Mouse (Mus musculus): ENCODE data around the gene Prrc2a.
A peak's percentile ranks its signal among the peaks of the same experiment; 100 is the strongest.
"Not testable (repeated sequence)": the region's sequence is repeated elsewhere in the genome, so short reads cannot be mapped to it uniquely, and the experiment has no call there.

The Prrc2a gene

GRCm38 (mm10) chr17:35133517-35133916, 31.2 kb downstream of the Prrc2a start:
- no peak for DNase-seq (ENCODE audit: low spot score in 2 of 2)

DNA sequence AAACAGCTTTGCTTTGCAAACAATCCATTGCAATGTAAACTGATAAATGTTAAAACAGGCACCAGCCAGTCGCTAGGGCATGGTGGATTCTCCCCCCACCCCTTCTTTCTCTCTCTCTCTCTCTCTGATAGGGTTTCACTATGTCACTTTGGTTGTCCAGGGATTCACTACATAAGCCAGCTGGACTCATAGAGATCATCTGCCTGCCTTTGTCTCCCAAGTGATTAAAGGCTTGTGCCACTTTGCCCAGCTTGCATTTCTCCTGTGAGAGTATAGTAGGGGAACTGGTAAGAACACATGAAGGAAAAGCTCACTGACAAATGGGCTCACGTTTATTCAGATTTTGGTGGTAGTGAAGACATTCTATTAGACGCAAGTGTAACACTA, 32.5 kb downstream of the Prrc2a start:
- no peak for DNase-seq (ENCODE audit: low spot score in 2 of 2)

DNA sequence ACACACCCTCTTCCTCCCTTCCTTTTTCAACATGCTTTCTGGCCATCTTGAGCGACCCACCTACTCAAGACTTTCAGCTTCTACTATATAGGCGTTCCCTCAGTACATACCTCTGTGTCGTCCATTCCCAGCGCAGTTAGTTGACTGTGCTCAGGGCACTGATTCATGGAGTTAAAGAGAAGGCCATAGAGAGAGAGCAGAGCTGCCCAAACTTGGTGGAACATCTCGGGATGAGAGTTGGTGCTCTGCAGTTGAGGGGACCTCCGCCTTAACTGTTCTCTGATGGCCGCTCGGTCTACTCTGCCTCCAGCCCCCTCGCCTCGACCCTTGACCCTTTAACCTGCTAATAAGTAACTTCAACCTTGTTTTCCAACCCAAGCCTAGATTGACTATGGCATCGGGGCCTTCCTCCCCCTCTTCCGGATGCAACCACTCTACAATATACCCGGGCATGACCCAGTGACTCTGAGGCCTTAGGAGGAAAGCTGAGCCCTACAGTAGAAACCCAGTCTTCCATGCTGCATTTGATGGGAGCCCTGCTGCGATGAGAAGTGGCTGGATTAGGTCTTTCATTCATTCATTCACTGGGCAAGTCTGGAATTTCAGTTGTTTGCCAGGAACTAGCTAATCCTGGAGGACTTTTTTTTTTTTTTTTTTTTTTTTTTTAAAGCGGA, 33.1 kb downstream of the Prrc2a start, which contains the start of gene Apom:
Gene Apom, minus strand, starts transcription at position 551 of the 674 bp plus-strand sequence.
- DNase-seq (ENCODE audit: low spot score in 2 of 2): no peak

- no peak for DNase-seq (ENCODE audit: low spot score in 2 of 2)
Observed at GRCm38 (mm10) chr17:35131038-35131437, 33.7 kb downstream of the Prrc2a start.

GRCm38 (mm10) chr17:35128996-35129395, 35.7 kb downstream of the Prrc2a start:
- DNase-seq (ENCODE audit: low spot score in 2 of 2): no peak

DNA sequence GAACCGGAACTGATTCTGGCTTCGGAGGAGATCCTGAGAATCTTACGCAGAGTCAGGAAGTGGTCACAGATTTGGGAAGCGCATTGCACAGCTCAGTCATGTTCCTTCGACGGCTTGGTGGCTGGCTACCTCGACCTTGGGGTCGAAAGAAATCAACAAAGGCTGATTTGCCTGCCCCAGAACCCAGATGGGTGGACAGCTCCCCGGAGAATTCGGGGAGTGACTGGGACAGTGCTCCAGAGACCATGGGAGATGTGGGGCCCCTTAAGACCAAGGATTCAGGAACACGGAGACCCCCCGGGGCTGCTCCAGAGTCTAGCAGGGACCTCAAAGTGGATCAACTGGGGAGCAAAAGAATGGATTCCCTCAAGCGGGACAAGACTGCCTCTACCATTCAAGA, 37.7 kb downstream of the Prrc2a start:
- DNase-seq (ENCODE audit: low spot score in 2 of 2): no peak

DNA sequence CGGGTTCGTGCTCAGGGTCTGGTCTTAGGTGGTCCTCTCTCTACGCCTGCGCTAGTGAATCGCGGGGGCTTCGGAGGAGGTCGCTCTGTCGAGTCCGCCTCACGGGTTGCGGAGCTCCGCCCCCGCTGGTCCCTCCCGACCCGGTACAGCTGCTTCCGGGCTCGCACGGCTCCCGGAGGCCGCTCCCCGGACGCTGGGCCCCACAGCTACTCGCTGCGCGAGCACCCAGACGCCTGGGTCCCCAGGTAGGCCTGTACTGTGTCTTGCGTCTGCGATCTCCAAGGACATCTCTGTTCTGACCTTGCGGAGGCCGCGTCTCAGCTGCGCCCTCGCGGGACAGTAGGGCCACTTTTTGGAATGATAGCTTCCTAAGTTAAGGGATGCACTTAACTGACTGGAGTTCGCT, 38.5 kb downstream of the Prrc2a start, which contains the start of gene D17H6S53E:
Gene D17H6S53E, plus strand, starts transcription at position 168 of the 406 bp plus-strand sequence.
- DNase-seq (ENCODE audit: low spot score in 2 of 2): peak in 1 of 2 experiments; percentile 73

DNA sequence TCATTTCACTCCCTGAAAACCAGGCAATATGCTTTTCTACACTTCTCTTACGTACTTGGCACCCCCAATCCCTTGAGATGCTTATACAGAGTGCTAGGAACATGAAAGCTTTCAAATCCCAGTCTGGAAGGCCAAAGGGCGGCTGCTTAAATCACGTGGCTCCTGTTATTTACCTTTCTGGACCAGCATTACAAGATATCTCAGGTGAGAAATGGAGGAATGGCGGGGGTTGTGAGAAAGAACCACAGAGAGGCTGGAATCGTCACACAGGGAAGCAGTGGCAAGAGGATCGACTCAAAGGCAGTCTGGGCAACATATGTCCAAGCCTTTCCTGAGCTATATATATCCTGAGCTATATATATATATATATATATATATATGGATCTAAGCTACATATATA, 39.1 kb downstream of the Prrc2a start:
- DNase-seq (ENCODE audit: low spot score in 2 of 2): no peak

DNA sequence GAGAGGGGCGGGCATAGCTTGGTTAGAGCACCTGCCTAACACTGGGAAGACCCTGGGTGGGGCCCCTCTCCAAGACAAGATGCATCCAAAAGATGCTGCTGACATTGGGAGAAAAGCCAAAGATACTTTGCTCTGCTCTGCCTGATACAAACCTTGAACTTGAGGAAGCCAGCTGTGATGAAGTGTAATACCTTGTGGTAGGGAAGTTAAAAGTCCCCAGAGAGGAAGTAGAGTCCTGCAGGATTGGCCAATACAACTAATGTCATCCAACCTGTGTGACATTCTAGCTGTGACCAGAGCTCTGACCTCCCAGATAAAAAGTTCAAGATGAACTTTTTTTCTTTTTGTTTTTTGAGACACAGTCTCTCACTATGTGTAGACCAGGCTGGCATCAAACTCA, 39.6 kb downstream of the Prrc2a start:
- no peak for DNase-seq (ENCODE audit: low spot score in 2 of 2)

DNA sequence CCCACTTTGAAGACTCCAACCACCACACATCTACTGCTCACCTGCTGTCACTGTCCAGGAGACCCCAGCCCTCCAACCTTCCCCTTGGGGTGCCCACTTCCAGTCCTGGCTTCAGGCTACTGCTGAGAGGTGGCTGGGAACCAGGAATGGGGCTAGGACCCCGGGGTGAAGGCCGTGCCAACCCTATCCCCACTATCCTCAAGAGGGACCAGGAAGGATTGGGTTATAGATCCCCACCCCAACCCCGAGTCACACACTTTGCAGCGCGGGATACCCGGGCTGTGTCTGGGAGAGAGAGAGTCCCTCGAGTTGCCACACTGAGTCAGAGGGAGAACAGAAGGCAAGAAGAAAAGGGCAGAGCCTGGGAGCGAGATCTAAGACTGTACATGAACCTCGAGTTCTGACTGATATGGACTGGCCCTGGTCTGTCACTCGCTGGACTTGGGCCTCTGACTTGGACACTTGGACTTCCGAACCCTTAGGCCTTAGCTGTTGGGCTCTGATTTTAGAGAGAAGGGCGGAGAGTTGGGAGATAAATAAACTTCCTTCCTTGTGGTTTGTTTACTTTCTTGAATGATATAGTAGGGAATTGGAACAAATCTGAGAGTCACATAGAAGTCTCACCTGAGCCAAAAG, 40.3 kb downstream of the Prrc2a start:
- DNase-seq (ENCODE audit: low spot score in 2 of 2): not testable (repeated sequence)

- DNase-seq (ENCODE audit: low spot score in 2 of 2): not testable (repeated sequence)
Observed at GRCm38 (mm10) chr17:35123287-35123686, 41.4 kb downstream of the Prrc2a start.

DNA sequence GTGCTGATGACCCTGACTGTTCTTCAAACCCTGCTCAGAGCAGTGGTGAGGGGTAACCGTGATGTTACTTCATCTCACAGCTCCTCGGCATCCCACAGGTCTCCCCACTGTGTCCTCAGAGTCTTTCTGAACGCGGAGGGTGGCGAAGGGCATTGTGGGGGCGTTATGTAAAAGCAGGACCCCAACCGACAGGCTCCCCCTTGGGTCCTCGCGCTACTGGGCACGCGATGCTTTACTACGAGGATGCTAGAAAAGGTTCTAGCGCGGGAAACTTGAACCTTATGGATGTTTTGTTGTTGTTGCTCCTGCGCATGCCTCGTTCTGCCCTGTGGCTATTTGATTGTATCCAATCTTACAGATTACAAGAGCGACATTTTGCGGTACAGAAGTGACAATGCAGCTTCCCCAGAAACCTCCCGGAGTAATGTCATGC, 42.8 kb downstream of the Prrc2a start, which contains the start of gene Csnk2b:
Gene Csnk2b, minus strand, starts transcription at position 183 of the 433 bp plus-strand sequence.
- DNase-seq (ENCODE audit: low spot score in 2 of 2): peak; percentile 57 to 71

GRCm38 (mm10) chr17:35121143-35121799, 43.4 kb downstream of the Prrc2a start, which contains the start of gene Gpank1:
Gpank1 (plus strand) TSS chr17:35121455.
- DNase-seq (ENCODE audit: low spot score in 2 of 2): peak; percentile 97 to 98

GRCm38 (mm10) chr17:35120745-35121142, 44.0 kb downstream of the Prrc2a start:
- no peak for DNase-seq (ENCODE audit: low spot score in 2 of 2)

DNA sequence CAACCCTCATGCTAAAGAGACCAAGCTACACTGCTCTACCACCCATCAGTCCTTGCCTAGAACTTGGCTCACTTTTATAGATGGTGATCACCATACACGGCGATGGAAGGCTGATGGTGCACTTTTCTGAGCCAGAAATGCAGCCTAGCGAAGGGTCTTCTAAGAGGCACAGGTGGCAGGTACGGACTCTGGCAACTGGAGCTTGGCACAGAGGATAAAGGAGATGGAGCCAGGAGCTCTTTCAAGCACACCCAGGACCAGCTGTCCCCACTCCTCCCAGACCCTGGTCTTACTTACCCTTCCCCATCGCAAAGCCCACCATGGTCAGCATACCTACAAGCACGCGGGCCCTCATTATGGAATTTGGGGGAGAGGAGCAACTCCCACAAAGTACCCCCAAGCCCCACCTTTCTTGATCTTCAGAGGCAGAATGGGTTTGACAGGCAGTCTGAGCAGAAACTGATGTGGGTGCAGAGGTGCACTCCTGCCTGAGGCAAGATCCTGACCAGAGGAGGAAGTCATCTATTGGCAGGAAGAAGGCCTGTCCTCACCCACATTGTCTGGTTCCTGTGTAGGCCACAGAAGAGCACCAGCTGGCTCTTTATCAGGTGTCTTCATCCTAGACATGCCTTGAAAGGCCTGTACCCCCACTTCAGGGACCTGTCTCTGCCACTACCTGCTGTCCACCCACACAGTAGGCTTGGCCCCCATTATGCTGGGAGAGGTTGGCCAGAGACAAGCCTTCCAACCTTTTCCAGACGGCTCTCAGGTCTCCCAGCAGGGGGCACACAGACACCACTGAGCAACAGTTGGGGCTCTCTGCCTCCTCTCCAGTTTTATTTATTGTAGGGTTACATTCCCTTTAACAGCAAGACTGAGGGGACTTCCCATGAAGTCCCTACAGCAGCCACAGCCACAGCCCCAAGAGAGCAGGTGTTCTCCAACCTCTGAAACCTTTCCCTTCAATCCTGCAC, 49.4 kb downstream of the Prrc2a start, which contains the start of gene Ly6g5b:
Gene Ly6g5b, minus strand, starts transcription at position 383 of the 974 bp plus-strand sequence.
- DNase-seq (ENCODE audit: low spot score in 2 of 2): no peak

GRCm38 (mm10) chr17:35111774-35112173, 52.9 kb downstream of the Prrc2a start:
- DNase-seq (ENCODE audit: low spot score in 2 of 2): no peak

DNA sequence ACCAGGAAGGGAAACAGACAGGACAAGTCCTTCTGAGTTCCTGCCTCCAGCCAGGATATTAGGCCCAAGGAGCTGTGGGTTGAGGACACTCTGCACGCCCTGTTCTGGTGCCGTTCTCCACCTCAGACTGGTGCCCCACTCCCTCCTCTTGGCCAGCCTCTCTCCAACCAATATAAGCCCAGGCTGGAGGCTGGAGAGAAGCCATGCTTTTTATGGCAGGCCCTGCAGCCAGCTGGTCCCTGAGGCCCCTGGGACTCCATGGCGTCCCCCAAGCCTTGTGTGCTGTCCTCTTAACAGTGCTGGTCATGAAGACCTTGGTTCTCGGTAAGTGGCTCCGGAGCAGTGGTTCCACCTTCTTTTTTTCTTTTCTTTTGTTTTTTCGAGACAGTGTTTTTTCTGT, 56.6 kb downstream of the Prrc2a start, which contains the start of gene Ly6g5c:
Gene Ly6g5c, plus strand, starts transcription at position 183 of the 400 bp plus-strand sequence.
- no peak for DNase-seq (ENCODE audit: low spot score in 2 of 2)

DNA sequence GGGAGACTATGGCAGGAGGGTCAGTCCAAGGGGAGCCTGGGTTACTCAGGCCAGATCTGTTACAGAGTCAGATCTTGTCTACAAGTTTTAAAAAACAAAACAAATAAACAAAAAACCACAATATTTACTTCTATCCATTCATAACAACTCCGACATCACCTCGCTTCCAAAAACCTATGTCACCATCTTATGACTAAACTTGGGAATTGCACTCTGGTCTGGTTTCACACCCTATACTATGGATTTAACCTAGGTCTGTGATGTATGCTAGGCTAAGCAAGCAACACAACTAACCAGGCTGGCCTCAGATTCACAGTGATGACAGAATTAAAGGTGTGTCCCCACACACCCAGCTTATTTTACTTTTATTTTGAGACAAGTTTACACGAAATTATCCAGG, 58.2 kb downstream of the Prrc2a start:
- DNase-seq (ENCODE audit: low spot score in 2 of 2): no peak

- peak in 1 of 2 experiments; percentile 37 for DNase-seq (ENCODE audit: low spot score in 2 of 2)
Observed at GRCm38 (mm10) chr17:35105740-35106389, 58.8 kb downstream of the Prrc2a start.

GRCm38 (mm10) chr17:35104754-35105153, 59.9 kb downstream of the Prrc2a start:
- no peak for DNase-seq (ENCODE audit: low spot score in 2 of 2)

DNA sequence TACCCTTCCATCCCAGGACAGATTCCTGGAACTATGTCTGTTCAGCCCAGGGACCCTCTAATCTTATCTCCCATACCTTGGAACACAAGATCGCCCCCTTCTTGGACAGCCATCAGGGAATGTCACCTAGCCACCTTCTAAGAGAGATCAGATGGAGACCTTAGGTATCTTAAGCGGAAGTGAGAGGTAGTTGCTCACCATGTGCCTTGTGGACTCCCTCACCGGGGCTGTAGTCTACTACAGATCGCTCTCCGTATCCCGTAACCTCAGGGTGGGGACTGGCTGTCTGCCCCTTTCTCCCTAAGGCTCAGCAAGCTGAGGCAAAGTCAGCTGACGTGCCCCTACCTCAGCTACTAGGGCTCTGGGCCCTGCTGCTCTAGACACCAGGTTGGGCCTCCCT, 60.6 kb downstream of the Prrc2a start:
- no peak for DNase-seq (ENCODE audit: low spot score in 2 of 2)
